Mouse (Mus musculus): ENCODE measurements around the gene Rapgef5. TPM values are rescaled to one million over a fixed set of nuclear protein-coding genes. Genes with fewer than 3 reads are reported as not detected.

The Rapgef5 gene
- polyA plus RNA-seq, 2 experiments = 5.6 to 8.6 TPM

DNA sequence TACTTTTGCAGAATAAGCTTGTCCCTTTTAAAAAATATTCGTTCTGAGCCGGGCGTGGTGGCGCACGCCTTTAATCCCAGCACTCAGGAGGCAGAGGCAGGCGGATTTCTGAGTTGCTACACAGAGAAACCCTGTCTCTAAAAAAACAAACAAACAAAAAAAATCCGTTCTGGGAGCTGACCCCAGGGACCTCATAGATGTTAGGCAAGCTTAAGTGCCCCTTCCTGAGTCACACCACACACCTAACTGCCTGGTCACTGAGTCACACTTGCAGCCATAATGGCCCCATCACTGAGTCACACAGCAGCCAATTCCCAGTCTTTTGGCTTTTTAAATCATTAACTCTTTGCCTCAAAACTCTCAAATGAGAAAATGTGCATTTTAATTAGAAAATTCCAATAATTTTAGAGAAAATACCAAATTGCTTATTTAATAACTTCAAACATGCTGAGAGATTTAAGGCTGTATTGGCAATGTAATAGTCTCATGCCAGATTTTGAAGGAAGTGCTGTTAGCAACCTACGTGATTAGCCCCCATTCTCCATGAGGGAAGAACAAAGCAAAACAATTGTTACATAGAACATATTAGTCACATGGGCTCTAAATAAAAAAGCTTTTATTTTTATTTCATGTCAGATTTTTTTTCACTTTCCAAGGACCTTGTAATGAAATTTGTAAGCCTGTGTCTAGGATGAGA is 211.3 kb downstream of the Rapgef5 start:
- H3K4me3 ChIP-seq (replicated peaks; ENCODE audit: low read length) = no peak overlapping the region
- WGBS = 86% methylated on average over 8 of the region's 8 CpGs

GRCm38 (mm10) chr12:117728178-117728611 is 211.9 kb downstream of the Rapgef5 start:
- H3K9me3 ChIP-seq (ENCODE audit: control insufficient read depth, low read length) = no peaks in the 10 kb centered on the region
- no peak overlapping the region for H3K9ac ChIP-seq (ENCODE audit: low read depth, low read length, severe bottlenecking)
- DNase-seq (ENCODE audit: low spot score) (no peak), ATAC-seq (ENCODE audit: low FRiP score, low read depth) (no peak)
- H3K27ac ChIP-seq (replicated peaks; ENCODE audit: low read depth, low read length) = no peak overlapping the region
- H3K27me3 ChIP-seq (ENCODE audit: control insufficient read depth, insufficient read depth, low read length) = no peaks in the 10 kb centered on the region
- no peaks in the 10 kb centered on the region for H3K4me1 ChIP-seq (ENCODE audit: control insufficient read depth, insufficient read depth, low read length)
- no peak for TF ChIP-seq POLR2A (IDR thresholded peaks at IDR 0.05; ENCODE audit: borderline replicate concordance, extremely low read depth, insufficient read depth, insufficient read length)
- WGBS = 35% methylated on average over 3 of the region's 3 CpGs
- no peak overlapping the region for H3K4me2 ChIP-seq (replicated peaks; ENCODE audit: low read depth, low read length, severe bottlenecking)
- H3K36me3 ChIP-seq (ENCODE audit: control insufficient read depth, insufficient read depth, low read length) = no peaks in the 10 kb centered on the region
- H3K4me3 ChIP-seq (replicated peaks; ENCODE audit: low read length) = no peak overlapping the region

More for the DNA sequence above, 211.3 kb downstream of the Rapgef5 start:
- ATAC-seq (ENCODE audit: low FRiP score, low read depth) = no peak
- Histone ChIP-seq H3K9me3 (ENCODE audit: control insufficient read depth, low read length) (no peaks in the 10 kb centered on the region), H3K9ac (ENCODE audit: low read depth, low read length, severe bottlenecking) (no peak overlapping the region), H3K27ac (replicated peaks; ENCODE audit: low read depth, low read length) (no peak overlapping the region), H3K27me3 (ENCODE audit: control insufficient read depth, insufficient read depth, low read length) (no peaks in the 10 kb centered on the region), H3K4me1 (ENCODE audit: control insufficient read depth, insufficient read depth, low read length) (no peaks in the 10 kb centered on the region), H3K4me2 (replicated peaks; ENCODE audit: low read depth, low read length, severe bottlenecking) (no peak overlapping the region), H3K36me3 (ENCODE audit: control insufficient read depth, insufficient read depth, low read length) (no peaks in the 10 kb centered on the region)
- no peak for DNase-seq (ENCODE audit: low spot score)
- no peak for TF ChIP-seq POLR2A (IDR thresholded peaks at IDR 0.05; ENCODE audit: borderline replicate concordance, extremely low read depth, insufficient read depth, insufficient read length)

DNA sequence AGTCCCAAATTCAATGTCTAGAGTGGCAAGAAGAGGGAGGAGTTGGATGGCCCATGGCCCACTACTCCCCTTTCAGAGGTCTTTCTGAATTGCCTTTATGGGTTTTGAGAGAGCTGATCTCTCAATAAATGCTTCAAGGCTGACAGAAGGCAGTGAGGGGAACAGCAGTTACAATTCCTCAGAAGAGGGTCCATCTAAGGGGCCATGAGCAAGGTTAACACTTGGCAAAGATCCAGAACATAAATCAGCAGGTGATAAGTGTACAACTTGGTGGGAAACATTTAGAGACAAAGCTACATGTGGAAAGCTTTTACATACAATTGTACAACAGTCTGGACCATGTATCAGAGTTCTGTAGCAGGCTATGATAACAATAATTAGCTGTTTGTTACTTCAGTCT is 217.3 kb downstream of the Rapgef5 start:
- no peaks in the 10 kb centered on the region for H3K36me3 ChIP-seq (ENCODE audit: control insufficient read depth, insufficient read depth, low read length)
- H3K9ac ChIP-seq (ENCODE audit: low read depth, low read length, severe bottlenecking) = no peak overlapping the region
- H3K4me3 ChIP-seq (replicated peaks; ENCODE audit: low read length) = no peak overlapping the region
- no peak for TF ChIP-seq POLR2A (IDR thresholded peaks at IDR 0.05; ENCODE audit: borderline replicate concordance, extremely low read depth, insufficient read depth, insufficient read length)
- no peaks in the 10 kb centered on the region for H3K27me3 ChIP-seq (ENCODE audit: control insufficient read depth, insufficient read depth, low read length)
- no peaks in the 10 kb centered on the region for H3K9me3 ChIP-seq (ENCODE audit: control insufficient read depth, low read length)
- no peaks in the 10 kb centered on the region for H3K4me1 ChIP-seq (ENCODE audit: control insufficient read depth, insufficient read depth, low read length)
- no peak overlapping the region for H3K4me2 ChIP-seq (replicated peaks; ENCODE audit: low read depth, low read length, severe bottlenecking)
- H3K27ac ChIP-seq (replicated peaks; ENCODE audit: low read depth, low read length) = no peak overlapping the region
- DNase-seq (ENCODE audit: low spot score) (no peak), ATAC-seq (ENCODE audit: low FRiP score, low read depth) (no peak)

DNA sequence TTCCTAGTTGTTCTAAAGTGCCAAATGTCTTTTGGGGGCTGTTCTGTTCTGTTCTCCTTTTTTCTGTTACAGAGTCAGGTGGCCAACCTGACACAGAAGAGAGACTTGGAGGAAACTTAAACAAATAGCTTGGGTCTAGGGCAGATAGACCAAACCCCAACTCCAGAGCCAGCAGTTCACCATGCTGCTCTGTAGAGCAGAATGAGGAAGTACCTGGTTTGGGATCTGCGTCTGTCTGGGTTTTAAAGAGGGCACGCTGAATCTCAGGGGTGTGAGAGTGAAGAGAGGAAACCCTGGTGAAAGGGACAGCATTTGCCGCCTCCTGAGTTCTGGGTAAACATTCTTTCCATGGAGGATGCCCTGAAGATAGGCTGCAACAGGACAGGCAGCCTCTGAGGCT is 219.9 kb downstream of the Rapgef5 start:
- H3K27ac ChIP-seq (replicated peaks; ENCODE audit: low read depth, low read length) = no peak overlapping the region
- H3K4me2 ChIP-seq (replicated peaks; ENCODE audit: low read depth, low read length, severe bottlenecking) = no peak overlapping the region
- H3K36me3 ChIP-seq (ENCODE audit: control insufficient read depth, insufficient read depth, low read length) = no peaks in the 10 kb centered on the region
- no peak overlapping the region for H3K9ac ChIP-seq (ENCODE audit: low read depth, low read length, severe bottlenecking)
- no peak overlapping the region for H3K4me3 ChIP-seq (replicated peaks; ENCODE audit: low read length)
- TF ChIP-seq POLR2A (IDR thresholded peaks at IDR 0.05; ENCODE audit: borderline replicate concordance, extremely low read depth, insufficient read depth, insufficient read length) = no peak
- no peaks in the 10 kb centered on the region for H3K27me3 ChIP-seq (ENCODE audit: control insufficient read depth, insufficient read depth, low read length)
- H3K9me3 ChIP-seq (ENCODE audit: control insufficient read depth, low read length) = no peaks in the 10 kb centered on the region
- no peak for DNase-seq (ENCODE audit: low spot score)
- 75% methylated on average over 3 of the region's 3 CpGs for WGBS
- H3K4me1 ChIP-seq (ENCODE audit: control insufficient read depth, insufficient read depth, low read length) = no peaks in the 10 kb centered on the region
- no peak for ATAC-seq (ENCODE audit: low FRiP score, low read depth)

GRCm38 (mm10) chr12:117736928-117737327 is 220.6 kb downstream of the Rapgef5 start:
- TF ChIP-seq POLR2A (IDR thresholded peaks at IDR 0.05; ENCODE audit: borderline replicate concordance, extremely low read depth, insufficient read depth, insufficient read length) = no peak
- no peak for DNase-seq (ENCODE audit: low spot score)
- WGBS = 65% methylated on average over 2 of the region's 2 CpGs

More at GRCm38 (mm10) chr12:117736928-117737327, 220.6 kb downstream of the Rapgef5 start:
- Histone ChIP-seq H3K27ac (replicated peaks; ENCODE audit: low read depth, low read length) (no peak overlapping the region), H3K4me2 (replicated peaks; ENCODE audit: low read depth, low read length, severe bottlenecking) (no peak overlapping the region), H3K4me1 (ENCODE audit: control insufficient read depth, insufficient read depth, low read length) (no peaks in the 10 kb centered on the region), H3K27me3 (ENCODE audit: control insufficient read depth, insufficient read depth, low read length) (no peaks in the 10 kb centered on the region), H3K9me3 (ENCODE audit: control insufficient read depth, low read length) (no peaks in the 10 kb centered on the region), H3K9ac (ENCODE audit: low read depth, low read length, severe bottlenecking) (no peak overlapping the region), H3K4me3 (replicated peaks; ENCODE audit: low read length) (no peak overlapping the region), H3K36me3 (ENCODE audit: control insufficient read depth, insufficient read depth, low read length) (no peaks in the 10 kb centered on the region)
- ATAC-seq (ENCODE audit: low FRiP score, low read depth) = no peak

Measured in limb, embryonic 14.5 days (tissue).